Mouse (Mus musculus) kidney, postnatal 0 days (tissue): ENCODE results near the gene Atp7b. TPM values are rescaled to one million over a fixed set of nuclear protein-coding genes. Genes with fewer than 3 reads are reported as not detected.

Experiments used
- ATAC-seq: fragments of 200-750 bp; cut with Nextera tagmentation; replicated peaks from 2 replicates; pipeline ENCODE4 v1.8.0; 2017; ENCODE audit warnings: low read depth, moderate number of reproducible peaks, moderate TSS enrichment, moderate library complexity; ENCODE audit not compliant: low FRiP score
- DNase-seq: peaks from one replicate; pipeline ENCODE4 v3.0.0-alpha.2; 2016; ENCODE audit warnings: low spot score
- H3K27ac ChIP-seq: fragments of 300-500 bp; sonication (generic); 2 replicates; pipeline ENCODE4 v1.5.1; 2014; ENCODE audit warnings: mild to moderate bottlenecking
- H3K27me3 ChIP-seq: fragments of 300-500 bp; sonication (generic); 2 replicates; pipeline ENCODE4 v1.6.1; 2014; ENCODE audit warnings: low read length, mixed read lengths; ENCODE audit not compliant: insufficient read depth
- H3K36me3 ChIP-seq: fragments of 300-500 bp; sonication (generic); 2 replicates; pipeline ENCODE4 v1.6.1; 2014; ENCODE audit warnings: low read length, mixed read lengths; ENCODE audit not compliant: insufficient read depth
- H3K4me1 ChIP-seq: fragments of 300-500 bp; sonication (generic); replicated peaks from 2 replicates; pipeline ENCODE4 v1.6.1; 2014; ENCODE audit warnings: antibody characterized with exemption, low read length, mixed read lengths; ENCODE audit not compliant: insufficient read depth
- H3K4me2 ChIP-seq: fragments of 300-500 bp; sonication (generic); 2 replicates; pipeline ENCODE4 v1.6.1; 2014; ENCODE audit warnings: mild to moderate bottlenecking, low read length, moderate library complexity, mixed read lengths
- H3K4me3 ChIP-seq: fragments of 300-500 bp; sonication (generic); replicated peaks from 2 replicates; pipeline ENCODE4 v1.5.1; 2014; ENCODE audit warnings: low read depth, low read length
- H3K9ac ChIP-seq: fragments of 300-500 bp; sonication (generic); 2 replicates; pipeline ENCODE4 v1.6.1; 2014; ENCODE audit warnings: low read depth, low read length
- H3K9me3 ChIP-seq: fragments of 300-500 bp; sonication (generic); replicated peaks from 2 replicates; pipeline ENCODE4 v1.6.1; 2016; ENCODE audit warnings: low read length, inconsistent platforms, mixed read lengths
- CTCF ChIP-seq: IDR thresholded peaks from 2 replicates; pipeline ENCODE4 v1.5.1; 2016; ENCODE audit warnings: antibody characterized with exemption, low read depth, mild to moderate bottlenecking, moderate library complexity
- WGBS: fragments of 180-500 bp; shearing (Covaris S2); extraction: QIAGEN DNeasy Blood & Tissue Kit; methylation state at CpG from one replicate; pipeline ENCODE4 v1.1.7; 2014; 5-methylcytosine and 5-hydroxymethylcytosine counted together
- polyA plus RNA-seq: library from polyadenylated mRNA; unstranded; fragments of >200 nt; fragmentation: Nextera tagmentation; extraction: Ambion mirVana; gene quantifications from 2 replicates; pipeline ENCODE4 v1.2.1, GENCODE M21; 2015

Atp7b gene
- 0.33 and 0.52 TPM in 2 replicates for polyA plus RNA-seq

GRCm38 (mm10) chr8:22059821-22060445, at the start of gene Atp7b:
Gene Atp7b (minus strand): TSS chr8:22060305.
- ATAC-seq (peak; percentile 81), DNase-seq (peak; percentile 41)
- under 1% methylated on average over 44 of the region's 46 CpGs for WGBS
- Histone ChIP-seq H3K4me1 (0 out of 2 replicates have a peak, but pooled peaks cover 4% of the 10 kb centered on the region), H3K4me3 (peak within 1 kb of the TSS; percentile 73), H3K9me3 (no peaks in the 10 kb centered on the region), H3K9ac (peak within 1 kb of the TSS; percentile 67), H3K4me2 (peak within 1 kb of the TSS; percentile 98), H3K27me3 (peaks cover 12% of the 10 kb centered on the region), H3K36me3 (peaks cover 9% of the 10 kb centered on the region; the same call in 1 of the 2 replicates), H3K27ac (no peak within 1 kb of the TSS)
- no peak for TF ChIP-seq CTCF

GRCm38 (mm10) chr8:22107020-22107419, 46.9 kb upstream of the Atp7b start:
- 70% methylated on average over 4 of the region's 4 CpGs for WGBS
- ATAC-seq, result no peak

GRCm38 (mm10) chr8:22091568-22091967, 31.5 kb upstream of the Atp7b start:
- Histone ChIP-seq H3K4me2 (no peak overlapping the region), H3K4me3 (no peak overlapping the region), H3K36me3 (no peaks in the 10 kb centered on the region), H3K9ac (no peak overlapping the region), H3K27me3 (no peaks in the 10 kb centered on the region), H3K9me3 (no peaks in the 10 kb centered on the region), H3K4me1 (no peaks in the 10 kb centered on the region), H3K27ac (no peak overlapping the region)
- ATAC-seq (no peak), DNase-seq (peak; percentile 30)
- 39% methylated on average over 8 of the region's 8 CpGs for WGBS
- peak; percentile 48; the same call in 1 of the 2 replicates for TF ChIP-seq CTCF

More at GRCm38 (mm10) chr8:22107020-22107419, 46.9 kb upstream of the Atp7b start:
- H3K4me1 ChIP-seq, result no peaks in the 10 kb centered on the region
- H3K9me3 ChIP-seq, result no peaks in the 10 kb centered on the region
- H3K4me3 ChIP-seq, result no peak overlapping the region
- DNase-seq, result no peak
- H3K36me3 ChIP-seq, result no peaks in the 10 kb centered on the region
- no peak overlapping the region for H3K4me2 ChIP-seq
- no peaks in the 10 kb centered on the region for H3K27me3 ChIP-seq
- H3K27ac ChIP-seq, result no peak overlapping the region
- no peak overlapping the region for H3K9ac ChIP-seq
- TF ChIP-seq CTCF, result no peak

GRCm38 (mm10) chr8:22089226-22089625, 29.1 kb upstream of the Atp7b start:
- ATAC-seq, result no peak
- no peaks in the 10 kb centered on the region for H3K4me1 ChIP-seq
- H3K4me2 ChIP-seq, result no peak overlapping the region
- H3K9me3 ChIP-seq, result no peaks in the 10 kb centered on the region
- H3K4me3 ChIP-seq, result no peak overlapping the region
- H3K36me3 ChIP-seq, result no peaks in the 10 kb centered on the region
- H3K9ac ChIP-seq, result no peak overlapping the region
- no peak for TF ChIP-seq CTCF
- no peaks in the 10 kb centered on the region for H3K27me3 ChIP-seq
- 93% methylated on average over 4 of the region's 4 CpGs for WGBS
- DNase-seq, result no peak
- H3K27ac ChIP-seq, result no peak overlapping the region

DNA sequence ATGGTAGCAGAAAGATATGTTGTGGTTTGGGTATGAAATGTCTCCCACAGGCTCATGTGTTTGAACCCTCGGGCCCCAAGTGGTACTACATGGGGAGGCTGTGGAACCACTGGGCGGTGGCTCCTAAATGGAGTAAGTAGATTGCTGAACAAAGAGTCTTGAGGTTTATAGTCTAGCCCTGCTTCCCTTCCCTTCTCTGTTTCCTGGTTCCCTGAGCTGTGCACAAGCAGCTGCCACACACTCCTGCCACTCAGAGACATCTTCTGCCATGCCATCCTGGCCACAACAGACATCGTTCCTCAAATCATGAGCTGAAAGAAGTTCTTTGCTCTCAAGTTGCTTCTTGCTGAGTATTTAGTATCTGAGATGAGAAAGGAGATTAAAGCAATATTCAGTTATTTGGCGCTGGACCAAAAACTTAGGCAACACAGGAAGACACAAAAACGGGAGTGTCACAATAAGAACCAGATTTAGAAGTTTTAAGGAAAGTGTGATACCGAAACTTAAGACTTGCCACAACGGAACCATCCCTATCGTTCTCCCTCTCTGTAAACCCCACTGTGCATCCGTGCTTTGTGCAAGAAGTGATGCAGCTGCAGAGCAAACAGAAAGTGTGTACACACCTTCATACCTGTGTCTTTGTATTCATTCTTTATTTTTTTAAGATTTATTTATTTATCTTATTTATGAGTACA, 19.4 kb upstream of the Atp7b start:
- no peaks in the 10 kb centered on the region for H3K9me3 ChIP-seq
- no peak overlapping the region for H3K4me2 ChIP-seq
- H3K36me3 ChIP-seq, result no peaks in the 10 kb centered on the region
- H3K4me1 ChIP-seq, result no peaks in the 10 kb centered on the region
- no peaks in the 10 kb centered on the region for H3K27me3 ChIP-seq
- WGBS, result 77% methylated on average over 9 of the region's 9 CpGs
- TF ChIP-seq CTCF, result no peak
- H3K4me3 ChIP-seq, result no peak overlapping the region
- ATAC-seq (no peak), DNase-seq (no peak)
- no peak overlapping the region for H3K9ac ChIP-seq
- H3K27ac ChIP-seq, result no peak overlapping the region

DNA sequence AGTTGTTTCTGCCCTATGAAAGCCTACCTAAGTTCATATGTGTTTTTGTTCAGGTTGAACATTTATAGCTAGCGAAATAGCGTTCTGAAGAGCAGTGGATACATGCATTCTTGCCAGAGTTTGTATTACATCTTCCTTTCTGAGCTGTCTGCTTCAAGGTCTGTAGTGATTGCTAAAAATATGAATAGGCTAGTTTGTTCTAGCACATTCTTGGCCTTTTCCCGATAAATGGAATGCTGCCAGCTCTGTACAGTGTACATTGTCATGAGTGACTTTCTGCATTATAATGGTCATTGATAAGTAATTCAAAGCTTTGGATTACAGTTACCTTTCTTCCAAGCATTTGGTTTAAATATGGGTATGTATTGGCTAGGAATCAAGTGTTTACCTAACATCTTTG, 1.0 kb upstream of the Atp7b start:
- Histone ChIP-seq H3K27me3 (peaks cover 12% of the 10 kb centered on the region), H3K9ac (peak overlapping the region; percentile 55; the same call in 1 of the 2 replicates)

More for the DNA sequence above, 1.0 kb upstream of the Atp7b start:
- H3K4me3 ChIP-seq, result peak overlapping the region; percentile 73
- H3K36me3 ChIP-seq, result peaks cover 21% of the 10 kb centered on the region
- ATAC-seq (no peak), DNase-seq (no peak)
- no peak overlapping the region for H3K27ac ChIP-seq
- no peaks in the 10 kb centered on the region for H3K9me3 ChIP-seq
- TF ChIP-seq CTCF, result no peak
- 7% methylated on average over 3 of the region's 3 CpGs for WGBS
- H3K4me2 ChIP-seq, result peak overlapping the region; percentile 98
- 0 out of 2 replicates have a peak, but pooled peaks cover 4% of the 10 kb centered on the region for H3K4me1 ChIP-seq
